19 mouse cellular contexts compared by ENCODE assay signal in genomic region chr3:129917424-129917823, GRCm38 (mm10). TPM values are rescaled to one million over a fixed set of nuclear protein-coding genes. Genes with fewer than 3 reads are reported as not detected.
"Had no signal": no experiment of that assay in that cellular context is flagged by ENCODE, and none has a peak within 500 bp of the region (broad histone marks: within the 10 kb centered on the region; RNA-seq: fewer than 3 reads in every experiment).

No protein-coding gene starts in this region.

- H3K36me3 ChIP-seq: midbrain, embryonic 15.5 days had no signal

- H3K27me3 ChIP-seq: kidney, embryonic 15.5 days; liver, embryonic 13.5 days; midbrain, embryonic 12.5 days; midbrain, embryonic 15.5 days; neural tube, embryonic 12.5 days; neural tube, embryonic 15.5 days; stomach, embryonic 15.5 days had no signal

- H3K27ac ChIP-seq: kidney, embryonic 15.5 days; left cerebral cortex, adult 2 months; liver, embryonic 13.5 days; midbrain, embryonic 12.5 days; midbrain, embryonic 15.5 days; neural tube, embryonic 12.5 days; neural tube, embryonic 15.5 days; stomach, embryonic 15.5 days had no signal

- ATAC-seq: midbrain, embryonic 15.5 days had no signal

- H3K4me3 ChIP-seq: kidney, embryonic 15.5 days; left cerebral cortex, adult 2 months; liver, embryonic 13.5 days; midbrain, embryonic 12.5 days; midbrain, embryonic 15.5 days; neural tube, embryonic 12.5 days; neural tube, embryonic 15.5 days; stomach, embryonic 15.5 days had no signal

- H3K4me1 ChIP-seq: kidney, embryonic 15.5 days; liver, embryonic 13.5 days; midbrain, embryonic 12.5 days; neural tube, embryonic 12.5 days; neural tube, embryonic 15.5 days; stomach, embryonic 15.5 days had no signal

- H3K9me3 ChIP-seq: kidney, embryonic 15.5 days; liver, embryonic 13.5 days; midbrain, embryonic 12.5 days; midbrain, embryonic 15.5 days; neural tube, embryonic 12.5 days; neural tube, embryonic 15.5 days; stomach, embryonic 15.5 days had no signal

- DNase-seq: kidney, postnatal 10 days; kidney, postnatal 36 days; layer of hippocampus, postnatal 36 days; liver, embryonic 13.5 days; lung, adult 2 months; lung, postnatal 14 days; lung, postnatal 4 days; retina, postnatal 1 day; right cerebral cortex, postnatal 25 days; spleen, adult 18-20 months; thymus, postnatal 25 days had no signal

RNA-seq across cellular contexts. Expression of gene Mcub, which starts 52.6 kb away (rescaled TPM):
- total RNA-seq: liver, adult 2 months had no signal
